Mouse (Mus musculus) ES-Bruce4 (cell line): ENCODE data around the gene Hes6.

Source experiments
- CTCF ChIP-seq: IDR thresholded peaks from one replicate; pipeline ENCODE4 v1.8.1; 2011; ENCODE audit warnings: low read depth, low read length
- EP300 ChIP-seq: IDR thresholded peaks from 2 replicates; pipeline ENCODE4 v1.6.1; 2011; ENCODE audit warnings: low read depth, low read length; ENCODE audit not compliant: insufficient read depth
- POLR2A ChIP-seq: IDR thresholded peaks from one replicate; pipeline ENCODE4 v1.8.1; 2011; ENCODE audit warnings: low read length; ENCODE audit not compliant: insufficient read depth

GRCm38 (mm10) chr1:91381091-91381471, 32.8 kb downstream of the Hes6 start:
- TF ChIP-seq EP300 (no peak), CTCF (no peak), POLR2A (no peak)
